Mouse (Mus musculus) hindbrain, embryonic 10.5 days (tissue): ENCODE data around the gene Tex2. TPM values are rescaled to one million over a fixed set of nuclear protein-coding genes. Genes with fewer than 3 reads are reported as not detected.

Source experiments
- polyA plus RNA-seq: library from polyadenylated mRNA; unstranded; fragments of >200 nt; fragmentation: Nextera tagmentation; extraction: Ambion mirVana; gene quantifications from 2 replicates; pipeline ENCODE4 v1.2.1, GENCODE M21; 2016

The Tex2 gene
- polyA plus RNA-seq, 1 experiment from 2014 or later: 7.9 TPM

Other genes starting within 250 kb of the Tex2 start
- not detected in 2 replicates for gene Prr29, start 248.0 kb downstream of the Tex2 start, polyA plus RNA-seq
- 16.9 and 17.2 TPM in 2 replicates for gene Icam2, start 225.3 kb downstream of the Tex2 start, polyA plus RNA-seq
- 6.3 and 7.1 TPM in 2 replicates for gene Ern1, start 125.6 kb downstream of the Tex2 start, polyA plus RNA-seq
- gene Pecam1, start 137.2 kb upstream of the Tex2 start, polyA plus RNA-seq: 17.3 and 18.3 TPM in 2 replicates
- 0.93 and 1.6 TPM in 2 replicates for gene Milr1, start 137.8 kb upstream of the Tex2 start, polyA plus RNA-seq
- gene Polg2, start 166.1 kb upstream of the Tex2 start, polyA plus RNA-seq: 8.1 and 10.1 TPM in 2 replicates
- gene Ddx5, start 175.8 kb upstream of the Tex2 start, polyA plus RNA-seq: 285 and 301 TPM in 2 replicates
- 14.8 and 20.2 TPM in 2 replicates for gene Cep95, start 175.8 kb upstream of the Tex2 start, polyA plus RNA-seq